Mouse (Mus musculus): ENCODE measurements around the gene Aplnr.

- no peak for TF ChIP-seq CTCF (IDR thresholded peaks at IDR 0.05; ENCODE audit: low read depth)
- TF ChIP-seq EP300 (optimal IDR thresholded peaks at IDR 0.05), result no peak
These were observed 1.6 kb downstream of the Aplnr start for GRCm38 (mm10) chr2:85137601-85138140.

Data from stomach, postnatal 0 days (tissue).